Mouse (Mus musculus): ENCODE data around the gene Gm28710. TPM values are rescaled to one million over a fixed set of nuclear protein-coding genes. Genes with fewer than 3 reads are reported as not detected.

Gm28710 gene
- not detected for total RNA-seq (2023)

DNA sequence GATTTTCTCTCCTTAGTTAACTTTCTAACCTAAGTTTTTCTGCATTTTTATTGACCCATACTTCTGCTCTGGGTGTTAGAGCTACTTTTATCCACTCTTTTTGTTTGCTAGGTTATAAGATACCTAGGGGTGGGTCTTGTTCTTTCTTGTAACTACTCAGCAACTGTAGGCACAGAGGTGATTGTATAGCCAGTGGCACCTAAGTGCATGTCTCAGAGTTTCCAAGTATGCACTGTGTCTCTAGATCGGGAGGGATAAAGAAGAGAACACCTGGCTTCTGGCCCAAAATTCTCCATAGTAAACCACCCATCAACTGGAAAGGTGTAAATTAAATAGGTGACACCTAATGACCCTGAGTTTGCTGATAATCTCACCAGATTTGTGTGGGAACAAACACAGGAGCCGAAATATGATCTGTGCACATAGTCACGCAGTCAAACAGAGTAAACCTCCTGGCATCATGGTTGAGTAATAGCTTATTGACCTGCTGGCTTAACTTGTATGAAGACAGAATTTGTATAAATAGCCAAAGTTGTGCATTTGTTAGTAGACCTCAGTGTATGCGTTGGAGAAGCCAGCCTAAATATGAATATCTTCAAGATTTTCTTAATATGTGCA, at the start of gene Gm28710:
Gene Gm28710 (plus strand): TSS at position 568 of the 618 bp plus-strand sequence.

Other genes starting within 250 kb of the Gm28710 start
- 0.24 TPM for gene Hgf, start 238.3 kb upstream of the Gm28710 start, total RNA-seq (2023)